Mouse (Mus musculus) B cell, adult 67 days (primary cell): Measurements from ENCODE around the gene Ece2. TPM values are rescaled to one million over a fixed set of nuclear protein-coding genes. Genes with fewer than 3 reads are reported as not detected.

Experiments used
- total RNA-seq, 2 experiments: library from RNA; stranded (reverse); gene quantifications; 4 replicates each; pipeline ENCODE4 v1.2.4; 2023

The Ece2 gene
- total RNA-seq, result not detected

GRCm38 (mm10) chr16:20629731-20630634, at the start of gene Ece2:
Ece2 (plus strand) TSS chr16:20629828.

GRCm38 (mm10) chr16:20589366-20589938, 40.2 kb upstream of the Ece2 start, which contains the start of gene Vwa5b2:
Vwa5b2 (plus strand) TSS chr16:20589471.

GRCm38 (mm10) chr16:20611357-20612227, 18.0 kb upstream of the Ece2 start, which contains the start of the genes Eef1akmt4, Gm49333 and Alg3:
Eef1akmt4 (plus strand) TSS chr16:20611593.
Gm49333 (plus strand) TSS chr16:20611610.
Alg3 (minus strand) TSS chr16:20611735.

GRCm38 (mm10) chr16:20621191-20621990, 8.2 kb upstream of the Ece2 start, which contains the start of gene Camk2n2:
Camk2n2 (minus strand) TSS chr16:20621287.

GRCm38 (mm10) chr16:20651076-20651946, 21.7 kb downstream of the Ece2 start, which contains the start of gene Psmd2:
Psmd2 (plus strand) TSS chr16:20651652.

GRCm38 (mm10) chr16:20668013-20668412, 38.4 kb downstream of the Ece2 start, which contains the start of gene Eif4g1:
Eif4g1 (plus strand) TSS chr16:20668313.

GRCm38 (mm10) chr16:20693111-20693701, 63.6 kb downstream of the Ece2 start, which contains the start of gene Fam131a:
Fam131a (plus strand) TSS chr16:20693241.

Other genes starting within 250 kb of the Ece2 start
- 10 to 100 TPM; 26.9 to 35.2 TPM for gene Abcc5, start 203.4 kb upstream of the Ece2 start, total RNA-seq
- gene Eif2b5, start 131.0 kb upstream of the Ece2 start, total RNA-seq, result 10 to 100 TPM; 45.2 to 48.4 TPM
- gene Dvl3, start 112.8 kb upstream of the Ece2 start, total RNA-seq, result 10 to 100 TPM; 44.6 to 48.6 TPM
- gene Ap2m1, start 94.3 kb upstream of the Ece2 start, total RNA-seq, result 100 to 1,000 TPM; 196 to 208 TPM
- 100 to 1,000 TPM; 121 to 127 TPM for gene Abcf3, start 81.3 kb upstream of the Ece2 start, total RNA-seq
- under 1 TPM in 1 of 2 experiments, not detected in 1; 0.27 TPM for gene Vwa5b2, start 40.4 kb upstream of the Ece2 start, total RNA-seq
- gene Eef1akmt4, start 18.2 kb upstream of the Ece2 start, total RNA-seq, result 1 to 10 TPM; 3.9 to 4.0 TPM
- gene Gm49333, start 18.2 kb upstream of the Ece2 start, total RNA-seq, result not detected
- 10 to 100 TPM; 10.9 to 13.9 TPM for gene Alg3, start 18.1 kb upstream of the Ece2 start, total RNA-seq
- not detected for gene Camk2n2, start 8.5 kb upstream of the Ece2 start, total RNA-seq
- 100 to 1,000 TPM; 113 to 130 TPM for gene Psmd2, start 21.8 kb downstream of the Ece2 start, total RNA-seq
- gene Eif4g1, start 38.5 kb downstream of the Ece2 start, total RNA-seq, result 100 to 1,000 TPM; 321 to 333 TPM
- 1 to 10 TPM; 1.2 to 4.0 TPM for gene Fam131a, start 63.4 kb downstream of the Ece2 start, total RNA-seq
- 10 to 100 TPM; 12.8 to 16.9 TPM for gene Polr2h, start 87.8 kb downstream of the Ece2 start, total RNA-seq
- gene Clcn2, start 87.9 kb downstream of the Ece2 start, total RNA-seq, result 1 to 10 TPM; 3.5 to 3.9 TPM
- not detected for gene Chrd, start 103.3 kb downstream of the Ece2 start, total RNA-seq
- not detected for gene Thpo, start 104.7 kb downstream of the Ece2 start, total RNA-seq